Mouse (Mus musculus) embryo, embryonic 10.5 days (tissue): ENCODE measurements at regions not wholly inside any gene's neighbourhood (a gene's known extent, or its start where the extent isn't known, plus 50 kb on each side); places are given as distances from the start of the nearest gene placed in this dataset.

Source experiments
- DNase-seq: peaks from one replicate; pipeline ENCODE4 v3.0.0-alpha.2; 2015; ENCODE audit warnings: low spot score

- no peak for DNase-seq
These were observed 200.0 kb upstream of the Ttc29 start for GRCm38 (mm10) chr8:78013101-78013500.

- no peak for DNase-seq
These were observed 194.5 kb upstream of the Ttc29 start for GRCm38 (mm10) chr8:78018430-78019180.

GRCm38 (mm10) chr8:78021473-78021872, 191.6 kb upstream of the Ttc29 start:
- no peak for DNase-seq

- DNase-seq = no peak
These were observed 190.1 kb upstream of the Ttc29 start for GRCm38 (mm10) chr8:78022986-78023385.

GRCm38 (mm10) chr8:78023467-78023866, 189.6 kb upstream of the Ttc29 start:
- DNase-seq = peak; percentile 17

DNA sequence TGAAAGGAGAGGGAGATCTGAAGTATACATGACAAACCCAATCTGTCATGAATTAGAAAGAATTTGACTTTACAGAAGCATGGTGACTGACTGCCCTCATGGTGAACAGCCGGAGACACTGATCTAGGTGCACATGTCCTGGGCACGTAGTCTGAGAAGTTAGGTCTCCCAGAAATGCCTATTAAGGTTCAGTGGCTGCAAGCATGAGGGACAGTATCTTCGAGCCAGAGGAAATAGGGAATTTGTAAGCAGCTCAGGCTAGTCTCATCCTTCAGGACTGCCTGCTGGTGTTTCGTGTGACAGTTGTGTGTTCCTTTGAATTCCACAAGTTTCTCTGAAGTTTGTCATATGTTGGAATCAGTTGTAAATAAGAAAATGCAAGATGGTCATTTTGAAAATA, 189.2 kb upstream of the Ttc29 start:
- DNase-seq = no peak

- DNase-seq = no peak
These were observed 188.1 kb upstream of the Ttc29 start for GRCm38 (mm10) chr8:78024964-78025363.

DNA sequence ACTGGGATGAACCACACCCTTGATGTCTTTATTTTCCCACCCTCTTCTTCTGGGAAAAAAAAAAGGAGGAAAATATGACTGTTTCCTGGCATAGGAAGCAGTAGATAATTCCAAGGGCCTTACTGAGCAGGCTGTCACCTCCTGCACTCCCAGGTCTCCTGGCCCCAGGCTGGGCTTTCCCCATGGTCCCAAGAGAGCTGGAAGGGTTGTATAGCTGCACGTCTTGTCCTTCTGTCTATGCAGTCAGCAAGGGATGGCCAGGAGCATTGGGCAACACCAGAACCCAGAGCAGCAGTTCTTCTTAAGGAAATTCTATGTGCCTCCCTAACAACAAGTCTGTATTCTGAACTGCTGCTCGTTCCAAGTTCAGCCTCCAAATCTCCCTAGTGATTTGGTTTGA, 185.7 kb upstream of the Ttc29 start:
- no peak for DNase-seq

GRCm38 (mm10) chr8:78028928-78029327, 184.2 kb upstream of the Ttc29 start:
- no peak for DNase-seq

DNA sequence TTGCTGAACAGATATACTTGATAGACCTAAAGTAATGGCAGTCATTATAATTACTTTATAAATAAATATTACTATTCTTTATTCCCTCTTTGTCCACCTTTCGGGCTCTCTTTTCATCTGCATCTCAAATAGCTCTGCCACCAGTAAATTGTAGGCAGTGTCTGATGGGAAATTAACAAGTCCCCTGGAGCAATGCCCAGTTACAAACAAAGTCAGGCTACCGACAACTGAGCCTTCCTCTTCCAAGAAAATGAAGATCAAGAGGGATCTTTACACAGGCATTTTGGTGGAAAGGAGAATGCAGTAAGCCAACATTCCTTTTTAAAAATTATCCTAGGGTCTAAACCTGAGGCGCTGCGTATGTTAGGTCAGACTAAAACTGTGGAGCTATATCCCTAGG, 181.3 kb upstream of the Ttc29 start:
- no peak for DNase-seq

DNA sequence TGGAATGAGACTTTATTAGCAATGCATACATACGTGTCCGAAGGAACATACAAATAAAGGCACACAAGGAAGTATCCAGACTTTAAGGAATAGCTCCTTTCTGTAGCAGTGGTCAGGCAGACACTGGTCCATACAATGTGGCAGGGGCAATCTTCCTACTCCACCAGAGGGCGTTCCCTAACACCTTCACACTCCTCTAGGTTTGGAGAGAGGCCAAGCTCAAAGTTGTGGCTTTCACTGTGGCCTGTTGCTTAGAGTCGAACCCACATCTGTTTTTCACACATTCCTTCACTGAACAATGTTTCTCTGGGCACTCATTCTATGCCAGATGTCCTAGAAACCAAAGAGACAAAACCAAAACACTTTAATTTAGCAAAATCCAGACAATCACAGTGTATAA, 178.4 kb upstream of the Ttc29 start:
- DNase-seq = no peak

DNA sequence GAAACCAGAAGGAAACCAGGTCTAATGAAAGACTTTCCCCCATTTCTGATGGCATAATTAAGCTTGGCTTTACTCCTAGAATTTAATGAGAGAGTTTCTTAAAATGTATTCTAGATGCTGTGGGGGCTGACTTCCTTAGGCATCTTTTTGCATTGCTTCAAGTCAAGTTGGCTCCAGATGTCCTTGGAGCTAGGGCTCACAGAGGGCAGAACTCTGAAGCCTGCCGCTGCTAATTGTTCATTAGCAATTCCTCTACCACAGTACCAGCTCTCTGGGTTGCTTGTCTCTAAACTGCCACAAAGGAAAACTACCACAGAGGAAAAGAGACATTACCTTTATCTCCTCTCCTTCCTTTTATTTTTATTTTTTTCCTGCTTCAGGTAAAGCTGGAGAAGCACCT, 175.9 kb upstream of the Ttc29 start:
- DNase-seq = no peak

GRCm38 (mm10) chr8:78046691-78047090, 166.4 kb upstream of the Ttc29 start:
- no peak for DNase-seq

DNA sequence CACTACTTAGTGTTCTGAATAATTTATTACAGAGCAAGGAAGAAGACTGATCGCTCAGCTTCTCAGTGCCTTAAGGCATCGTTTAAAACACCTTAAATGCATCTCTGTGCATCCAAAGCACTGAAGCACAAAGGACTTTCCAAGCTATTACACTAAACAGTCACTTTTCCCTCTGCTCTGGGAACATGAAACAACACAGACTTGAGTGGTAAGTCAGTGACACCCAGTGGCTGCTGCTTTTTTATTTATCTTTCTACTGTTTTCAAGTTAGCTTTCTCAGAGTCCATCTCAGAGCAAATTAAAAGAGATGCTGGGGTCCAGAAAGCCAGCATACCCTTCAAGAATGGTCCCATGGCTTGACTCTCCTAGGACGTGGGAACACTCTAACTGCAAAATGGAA, 162.3 kb upstream of the Ttc29 start:
- DNase-seq = no peak

GRCm38 (mm10) chr8:78054435-78054834, 158.7 kb upstream of the Ttc29 start:
- DNase-seq = peak; percentile 29

DNA sequence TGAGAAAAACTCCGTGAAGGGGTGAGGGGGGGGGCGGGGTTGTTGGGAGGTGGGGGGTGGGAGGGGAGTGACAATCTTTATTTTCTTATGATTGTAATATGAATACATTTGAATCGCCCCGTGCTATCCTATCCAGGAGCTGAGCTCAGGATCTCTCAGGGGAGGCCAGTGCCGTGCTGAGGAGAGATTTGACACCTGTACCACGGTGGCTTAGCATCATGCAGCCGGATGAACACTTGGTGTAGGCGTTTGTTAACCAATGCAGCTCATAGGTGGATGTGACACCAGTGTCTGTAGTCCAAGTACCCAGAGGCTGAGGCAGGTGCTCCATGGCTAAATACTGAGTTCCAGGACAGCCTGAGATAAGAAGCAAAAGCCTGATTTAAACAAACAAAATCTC, 158.2 kb upstream of the Ttc29 start:
- DNase-seq = no peak

DNA sequence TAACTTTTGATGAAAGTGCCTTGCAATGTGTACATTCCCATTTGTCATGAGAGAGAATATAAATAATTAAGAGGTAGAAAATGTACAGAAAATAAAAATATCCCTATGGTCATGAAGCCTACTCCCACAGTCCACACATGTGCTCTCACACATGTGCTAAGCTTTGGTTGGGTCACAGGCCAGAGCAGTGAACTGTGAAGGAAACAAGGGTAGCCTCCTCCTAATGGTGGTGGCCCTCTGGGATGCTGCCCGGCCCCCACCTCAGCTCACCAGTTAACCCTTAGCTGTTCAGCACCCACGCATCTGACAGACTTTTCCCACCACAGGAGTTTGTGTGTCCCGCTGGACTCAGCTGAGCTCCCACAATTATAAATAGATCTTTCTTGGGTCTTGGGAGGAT, 157.6 kb upstream of the Ttc29 start:
- DNase-seq = no peak

GRCm38 (mm10) chr8:78057357-78057756, 155.7 kb upstream of the Ttc29 start:
- no peak for DNase-seq

DNA sequence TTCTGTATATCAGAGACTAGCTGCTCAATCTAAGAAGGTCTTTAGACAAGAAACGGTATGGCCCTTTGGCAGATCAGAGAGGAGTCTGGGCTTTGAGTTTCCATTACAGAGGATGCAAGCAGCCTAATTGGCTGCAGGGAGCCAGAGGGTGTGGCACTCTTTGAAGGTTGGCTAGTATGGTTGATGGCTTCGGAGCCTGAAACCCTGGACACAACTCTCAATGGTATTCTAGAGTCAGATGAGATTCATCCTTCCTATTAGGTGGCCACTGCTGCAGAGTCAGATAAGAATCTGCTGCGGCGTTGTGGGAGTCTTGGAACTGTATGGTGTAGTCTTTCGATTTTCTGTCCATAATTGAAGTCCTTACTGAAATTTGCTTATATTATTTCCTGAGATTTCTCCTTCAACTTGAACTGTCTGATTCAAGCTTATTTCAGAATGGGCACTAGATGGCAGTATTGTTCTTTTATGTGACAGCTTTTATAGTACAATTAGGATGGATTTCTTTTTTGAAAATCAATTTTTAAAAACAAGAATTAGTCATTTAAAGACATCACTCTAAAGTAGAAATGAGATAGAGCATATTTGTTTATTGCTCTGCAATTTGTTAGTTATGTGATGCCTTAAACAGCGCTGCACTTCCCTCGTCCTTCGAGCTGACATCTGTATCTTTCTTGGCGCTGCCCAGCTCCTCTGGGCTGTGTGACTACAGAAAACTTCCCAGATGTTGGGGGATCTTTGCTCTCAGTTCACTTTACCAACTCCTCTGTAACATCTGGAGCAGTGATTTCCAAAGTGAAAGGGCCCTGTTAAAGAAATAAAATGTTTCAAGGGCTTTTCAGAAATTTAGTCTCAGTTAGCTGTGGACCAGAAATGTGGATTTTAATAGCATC, 151.0 kb upstream of the Ttc29 start:
- peak; percentile 81 for DNase-seq

DNA sequence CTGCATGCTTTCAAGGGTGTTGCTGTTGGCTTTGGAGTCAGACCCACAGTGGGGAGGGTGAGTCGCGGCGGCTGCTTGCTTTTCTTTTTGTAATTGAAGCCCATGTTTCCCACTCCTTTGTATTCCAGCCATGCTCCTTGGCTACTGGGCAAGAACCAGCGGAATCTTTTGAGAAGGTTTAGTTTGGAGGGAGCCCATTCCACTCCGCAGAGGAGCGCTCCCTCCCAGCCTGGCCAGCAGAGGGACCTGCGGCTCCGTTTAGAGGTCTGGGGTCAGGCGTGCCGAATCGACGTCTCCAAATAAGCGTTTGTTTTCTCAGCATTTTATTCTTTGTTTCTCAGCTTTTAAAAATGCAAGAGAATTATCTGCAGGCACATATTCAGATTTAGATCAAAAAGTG, 149.6 kb upstream of the Ttc29 start:
- DNase-seq = peak; percentile 81

DNA sequence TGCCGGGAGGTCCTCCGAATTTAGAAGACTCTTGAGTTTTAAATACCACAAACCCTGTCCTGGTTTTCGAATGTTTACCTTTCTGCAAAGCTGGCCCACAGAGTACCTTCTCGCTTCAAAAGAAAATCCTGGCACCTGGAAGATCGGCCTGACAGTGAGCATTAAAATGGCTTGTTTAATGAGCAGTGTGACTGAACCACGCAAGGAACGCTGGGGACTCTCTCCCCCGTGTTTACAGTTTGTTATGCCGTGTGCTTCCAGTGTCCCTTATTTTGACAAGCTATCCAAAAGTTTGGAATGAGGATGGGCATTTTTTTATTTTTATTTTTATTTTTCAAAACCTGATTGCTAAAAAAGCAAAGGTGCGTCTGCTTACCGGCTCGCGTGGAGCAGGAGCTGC, 148.9 kb upstream of the Ttc29 start:
- DNase-seq = no peak

DNA sequence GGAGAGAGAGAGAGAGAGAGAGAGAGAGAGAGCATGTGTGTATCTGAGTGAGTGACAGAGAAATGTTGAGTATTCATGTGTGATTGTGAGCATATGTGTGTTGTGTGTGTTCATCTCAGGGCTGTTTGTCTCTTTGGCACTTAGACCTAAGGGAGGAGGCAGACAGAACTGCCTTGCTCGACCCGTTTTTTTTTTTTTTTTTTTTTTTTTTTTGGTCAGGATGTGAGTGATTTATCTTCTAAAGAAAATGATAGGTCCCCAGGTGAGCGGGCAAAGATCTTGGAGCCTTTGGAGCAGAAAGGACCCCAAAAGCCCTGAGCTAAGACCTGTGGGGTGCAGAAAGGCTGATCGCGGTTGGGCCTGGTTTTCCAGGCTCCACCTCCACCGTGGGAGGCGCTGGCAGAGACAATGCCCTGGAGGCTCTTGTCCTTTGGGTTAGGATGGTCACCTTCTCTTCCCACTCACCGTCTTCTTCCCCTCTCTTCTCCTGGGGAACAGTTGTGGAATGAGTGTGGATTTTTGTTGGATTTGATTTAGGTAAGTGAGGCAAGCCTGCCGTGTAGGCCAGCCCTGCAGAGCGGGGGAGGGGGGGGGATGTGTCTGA, 147.1 kb upstream of the Ttc29 start:
- DNase-seq = no peak
